Mouse (Mus musculus): ENCODE results near the gene Kdf1. TPM values are rescaled to one million over a fixed set of nuclear protein-coding genes. Genes with fewer than 3 reads are reported as not detected.

The Kdf1 gene
- polyA plus RNA-seq, 1 experiment from 2014 or later, result 0.04 TPM

GRCm38 (mm10) chr4:133512972-133513371 is 5.8 kb upstream of the Kdf1 start:
- ATAC-seq (no peak), DNase-seq (ENCODE audit: low read depth, low spot score) (no peak)
- CTCF ChIA-PET, result interaction anchor here (1.1 to 2.3 kb wide), 3 partner anchors 8 to 65 kb away, joined by 3 to 7 read pairs (median 3); no protein-coding TSS in a partner anchor
- POLR2A ChIA-PET, result interaction anchor here (1.1 kb wide), 1 partner anchor 24 kb away, joined by 6 read pairs; no protein-coding TSS in a partner anchor
- TF ChIP-seq CTCF (IDR thresholded peaks at IDR 0.05), result peak; percentile 68
- in situ Hi-C loops (cut with MboI; ENCODE audit: low pct_unique_long_range_greater_than_20kb), result no loop called here
- H3K27me3 ChIP-seq, result no peaks in the 10 kb centered on the region

- ChIA-PET CTCF (no interaction called here), POLR2A (no interaction called here)
- H3K27me3 ChIP-seq, result no peaks in the 10 kb centered on the region
- in situ Hi-C loops (cut with MboI; ENCODE audit: low pct_unique_long_range_greater_than_20kb), result loop anchor here (5.0 kb wide), 1 partner anchor 42 kb away; no protein-coding TSS in a partner anchor
- no peak for TF ChIP-seq CTCF (IDR thresholded peaks at IDR 0.05)
- ATAC-seq (no peak), DNase-seq (ENCODE audit: low read depth, low spot score) (no peak)
Measured at GRCm38 (mm10) chr4:133519369-133519665, 554 bp downstream of the Kdf1 start.

GRCm38 (mm10) chr4:133521502-133521901 is 2.7 kb downstream of the Kdf1 start:
- in situ Hi-C loops (cut with MboI; ENCODE audit: low pct_unique_long_range_greater_than_20kb), result no loop called here
- no peak for TF ChIP-seq CTCF (IDR thresholded peaks at IDR 0.05)
- CTCF ChIA-PET, result interaction anchor here (1.0 kb wide), 1 partner anchor 9 kb away, joined by 3 read pairs; no protein-coding TSS in a partner anchor

GRCm38 (mm10) chr4:133527788-133528187 is 9.0 kb downstream of the Kdf1 start:
- TF ChIP-seq CTCF (IDR thresholded peaks at IDR 0.05), result no peak
- ChIA-PET POLR2A (no interaction called here), CTCF (no interaction called here)
- no peak for DNase-seq (ENCODE audit: low read depth, low spot score)
- in situ Hi-C loops (cut with MboI; ENCODE audit: low pct_unique_long_range_greater_than_20kb), result no loop called here
- H3K27me3 ChIP-seq, result no peaks in the 10 kb centered on the region
- no peak for ATAC-seq

More at GRCm38 (mm10) chr4:133521502-133521901, 2.7 kb downstream of the Kdf1 start:
- H3K27me3 ChIP-seq, result no peaks in the 10 kb centered on the region
- DNase-seq (ENCODE audit: low read depth, low spot score) (no peak), ATAC-seq (no peak)
- POLR2A ChIA-PET, result interaction anchor here (0.9 kb wide), 1 partner anchor 53 kb away, joined by 3 read pairs; the partner anchor contains the start of gene Gpatch3

GRCm38 (mm10) chr4:133532777-133533176 is 14.0 kb downstream of the Kdf1 start:
- ATAC-seq (no peak), DNase-seq (ENCODE audit: low read depth, low spot score) (no peak)
- TF ChIP-seq CTCF (IDR thresholded peaks at IDR 0.05), result no peak
- in situ Hi-C loops (cut with MboI; ENCODE audit: low pct_unique_long_range_greater_than_20kb), result no loop called here
- H3K27me3 ChIP-seq, result no peaks in the 10 kb centered on the region
- POLR2A ChIA-PET, result no interaction called here
- CTCF ChIA-PET, result no interaction called here

GRCm38 (mm10) chr4:133536081-133536480 is 17.3 kb downstream of the Kdf1 start:
- in situ Hi-C loops (cut with MboI; ENCODE audit: low pct_unique_long_range_greater_than_20kb), result no loop called here
- no peak for DNase-seq (ENCODE audit: low read depth, low spot score)
- TF ChIP-seq CTCF (IDR thresholded peaks at IDR 0.05), result no peak
- ChIA-PET CTCF (no interaction called here), POLR2A (no interaction called here)
- no peaks in the 10 kb centered on the region for H3K27me3 ChIP-seq
- no peak for ATAC-seq

GRCm38 (mm10) chr4:133536652-133537051 is 17.9 kb downstream of the Kdf1 start:
- ATAC-seq (no peak), DNase-seq (ENCODE audit: low read depth, low spot score) (no peak)
- ChIA-PET CTCF (no interaction called here), POLR2A (interaction anchor here (1.0 kb wide), 1 partner anchor 23 kb away, joined by 6 read pairs; no protein-coding TSS in a partner anchor)
- in situ Hi-C loops (cut with MboI; ENCODE audit: low pct_unique_long_range_greater_than_20kb), result no loop called here
- TF ChIP-seq CTCF (IDR thresholded peaks at IDR 0.05), result no peak
- H3K27me3 ChIP-seq, result no peaks in the 10 kb centered on the region

GRCm38 (mm10) chr4:133545272-133546231 is 26.8 kb downstream of the Kdf1 start, which contains the start of gene Nudc:
Gene Nudc, minus strand, starts transcription at chr4:133545996.
- ATAC-seq (peak; percentile 96), DNase-seq (ENCODE audit: low read depth, low spot score) (peak; percentile 68)
- in situ Hi-C loops (cut with MboI; ENCODE audit: low pct_unique_long_range_greater_than_20kb), result no loop called here
- ChIA-PET POLR2A (interaction anchor here (0.6 kb wide), 1 partner anchor 334 kb away, joined by 3 read pairs; no protein-coding TSS in a partner anchor), CTCF (no interaction called here)
- no peaks in the 10 kb centered on the region for H3K27me3 ChIP-seq
- TF ChIP-seq CTCF (IDR thresholded peaks at IDR 0.05), result no peak

GRCm38 (mm10) chr4:133552029-133552428 is 33.3 kb downstream of the Kdf1 start:
- in situ Hi-C loops (cut with MboI; ENCODE audit: low pct_unique_long_range_greater_than_20kb), result no loop called here
- POLR2A ChIA-PET, result no interaction called here
- CTCF ChIA-PET, result no interaction called here
- peaks cover 11% of the 10 kb centered on the region for H3K27me3 ChIP-seq
- DNase-seq (ENCODE audit: low read depth, low spot score) (no peak), ATAC-seq (no peak)
- TF ChIP-seq CTCF (IDR thresholded peaks at IDR 0.05), result no peak

- peaks cover 11% of the 10 kb centered on the region for H3K27me3 ChIP-seq
Measured at GRCm38 (mm10) chr4:133552768-133553447, 34.1 kb downstream of the Kdf1 start, which contains the start of gene Nr0b2. Gene Nr0b2, plus strand, starts transcription at chr4:133553376.

More at GRCm38 (mm10) chr4:133552768-133553447, 34.1 kb downstream of the Kdf1 start, which contains the start of gene Nr0b2:
- in situ Hi-C loops (cut with MboI; ENCODE audit: low pct_unique_long_range_greater_than_20kb), result no loop called here
- no peak for DNase-seq (ENCODE audit: low read depth, low spot score)
- POLR2A ChIA-PET, result no interaction called here
- ATAC-seq, result no peak
- CTCF ChIA-PET, result no interaction called here
- no peak for TF ChIP-seq CTCF (IDR thresholded peaks at IDR 0.05)
